Comparison of ENCODE assay signal across 9 mouse cellular contexts in the genomic region with DNA sequence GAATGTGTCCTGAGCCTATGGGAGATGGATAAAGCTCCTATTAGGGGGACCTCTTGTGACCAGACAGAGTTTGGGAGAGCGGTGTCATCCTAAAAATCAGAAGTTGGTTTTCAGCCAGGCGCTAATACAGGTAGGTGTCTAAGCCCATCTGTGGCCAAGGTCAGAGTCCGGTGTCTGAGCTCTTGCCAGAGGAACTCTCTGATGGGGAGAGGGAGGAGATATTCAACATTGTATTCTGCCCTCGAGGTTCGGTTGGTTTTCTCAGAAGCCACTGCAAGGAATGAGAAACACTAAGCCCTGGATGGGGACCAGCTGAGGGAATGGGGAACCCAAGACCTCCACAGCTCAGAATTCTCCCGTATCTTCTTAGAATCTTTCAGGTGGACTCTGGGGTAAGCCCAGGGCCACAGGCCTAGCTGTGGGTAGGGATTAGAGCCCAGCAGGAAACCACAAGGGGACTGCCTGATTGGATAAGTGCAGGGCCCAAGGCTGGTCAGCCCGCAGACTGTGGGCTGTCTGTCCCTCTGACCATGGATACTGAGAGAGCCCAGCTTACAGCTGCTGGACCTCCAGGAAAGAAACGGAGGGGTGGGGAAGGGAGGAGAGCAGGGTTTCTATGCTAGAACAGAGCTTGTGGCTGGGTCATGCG. TPM values are rescaled to one million over a fixed set of nuclear protein-coding genes. Genes with fewer than 3 reads are reported as not detected.
DNase-seq lines count a peak whose midpoint lies in the region; ATAC-seq and TF ChIP-seq lines count a peak whose summit lies in the region.
"Had no signal": no experiment of that assay in that cellular context is flagged by ENCODE, and none has a peak within 500 bp of the region (broad histone marks: within the 10 kb centered on the region; RNA-seq: fewer than 3 reads in every experiment).

No protein-coding gene starts in this region.

- peak overlapping the region; percentile 81 for H3K4me2 ChIP-seq in heart, embryonic 13.5 days
- H3K4me2 ChIP-seq in hindbrain, embryonic 12.5 days (replicated peaks): peak overlapping the region; percentile 82
- H3K4me2 ChIP-seq in midbrain, embryonic 12.5 days (replicated peaks): peak overlapping the region; percentile 75

- H3K4me3 ChIP-seq in heart, embryonic 13.5 days: peak overlapping the region; percentile 87
- peak overlapping the region; percentile 89 for H3K4me3 ChIP-seq in ES-Bruce4 (ENCODE audit: low read depth, low read length)
- H3K4me3 ChIP-seq in hindbrain, embryonic 12.5 days: peak overlapping the region; percentile 68
- peak overlapping the region; percentile 63 for H3K4me3 ChIP-seq in midbrain, embryonic 12.5 days

- no peak for TF ChIP-seq EP300 in ES-Bruce4 (IDR thresholded peaks at IDR 0.05; ENCODE audit: insufficient read depth, low read depth, low read length)

- no peak for TF ChIP-seq POLR2A in ES-Bruce4 (IDR thresholded peaks at IDR 0.05; ENCODE audit: insufficient read depth, low read length)

- peak overlapping the region; percentile 43 for H3K27ac ChIP-seq in heart, embryonic 13.5 days (replicated peaks)
- H3K27ac ChIP-seq in ES-Bruce4 (ENCODE audit: insufficient read depth, low read length): no peak overlapping the region
- H3K27ac ChIP-seq in hindbrain, embryonic 12.5 days: no peak overlapping the region
- no peak overlapping the region for H3K27ac ChIP-seq in midbrain, embryonic 12.5 days (replicated peaks)

- H3K36me3 ChIP-seq in heart, embryonic 13.5 days: peaks cover 20% of the 10 kb centered on the region
- H3K36me3 ChIP-seq in ES-Bruce4 (ENCODE audit: control insufficient read depth, insufficient read depth, low read length, poor library complexity, severe bottlenecking): no peaks in the 10 kb centered on the region
- H3K36me3 ChIP-seq in hindbrain, embryonic 12.5 days: no peaks in the 10 kb centered on the region
- no peaks in the 10 kb centered on the region for H3K36me3 ChIP-seq in midbrain, embryonic 12.5 days

- H3K9me3 ChIP-seq in heart, embryonic 13.5 days: no peaks in the 10 kb centered on the region
- no peaks in the 10 kb centered on the region for H3K9me3 ChIP-seq in ES-Bruce4 (replicated peaks; ENCODE audit: control insufficient read depth, insufficient read depth, low read length, poor library complexity, severe bottlenecking)
- no peaks in the 10 kb centered on the region for H3K9me3 ChIP-seq in hindbrain, embryonic 12.5 days (replicated peaks)
- no peaks in the 10 kb centered on the region for H3K9me3 ChIP-seq in midbrain, embryonic 12.5 days

- no peak for DNase-seq in heart, postnatal 4 days
- no peak for DNase-seq in gastrocnemius, postnatal 25 days
- DNase-seq in thymus, postnatal 4 days: no peak
- no peak for DNase-seq in adrenal gland, postnatal 10 days
- DNase-seq: cerebellum, adult 11 months had no signal

- WGBS in heart, embryonic 13.5 days: 45% methylated on average over 9 of the region's 9 CpGs
- WGBS in hindbrain, embryonic 12.5 days: 58% methylated on average over 9 of the region's 9 CpGs
- WGBS in midbrain, embryonic 12.5 days: 43% methylated on average over 9 of the region's 9 CpGs

- no peak for ATAC-seq in heart, embryonic 13.5 days (ENCODE audit: extremely low read depth, insufficient number of reproducible peaks, low FRiP score, low TSS enrichment)
- no peak for ATAC-seq in hindbrain, embryonic 12.5 days (ENCODE audit: low FRiP score)
- no peak for ATAC-seq in midbrain, embryonic 12.5 days (ENCODE audit: low FRiP score, low read depth)

- no peak for TF ChIP-seq CTCF in ES-Bruce4 (IDR thresholded peaks at IDR 0.05; ENCODE audit: low read depth, low read length)

- H3K27me3 ChIP-seq in heart, embryonic 13.5 days (replicated peaks): peaks cover 11% of the 10 kb centered on the region
- no peaks in the 10 kb centered on the region for H3K27me3 ChIP-seq in ES-Bruce4 (ENCODE audit: control insufficient read depth, insufficient read depth, low read length, poor library complexity, severe bottlenecking)
- peaks cover 56% of the 10 kb centered on the region for H3K27me3 ChIP-seq in hindbrain, embryonic 12.5 days
- peaks cover 63% of the 10 kb centered on the region for H3K27me3 ChIP-seq in midbrain, embryonic 12.5 days

- H3K4me1 ChIP-seq in heart, embryonic 13.5 days: peaks cover 61% of the 10 kb centered on the region
- no peaks in the 10 kb centered on the region for H3K4me1 ChIP-seq in ES-Bruce4 (ENCODE audit: control insufficient read depth, insufficient read depth, low read length)
- peaks cover 51% of the 10 kb centered on the region for H3K4me1 ChIP-seq in hindbrain, embryonic 12.5 days
- peaks cover 34% of the 10 kb centered on the region for H3K4me1 ChIP-seq in midbrain, embryonic 12.5 days

- peak overlapping the region; percentile 85 for H3K9ac ChIP-seq in heart, embryonic 13.5 days
- peak overlapping the region; percentile 94 for H3K9ac ChIP-seq in ES-Bruce4 (ENCODE audit: low read depth, poor library complexity, severe bottlenecking)
- H3K9ac ChIP-seq in hindbrain, embryonic 12.5 days: peak overlapping the region; percentile 23; the same call in 1 of the 2 replicates
- H3K9ac ChIP-seq in midbrain, embryonic 12.5 days (replicated peaks): no peak overlapping the region; the same call in 1 of the 2 replicates

RNA-seq across cellular contexts. Expression of gene Ccdc102a, which starts 1.5 kb away (rescaled TPM):
- 18.2 and 18.7 TPM in 2 replicates for polyA plus RNA-seq in heart, embryonic 13.5 days (2015; fragmentation: Nextera tagmentation; extraction: Ambion mirVana)
- total RNA-seq in heart, postnatal 4 days (2021): 10 to 100 TPM; 18.1 to 19.4 TPM
- polyA plus RNA-seq in ES-Bruce4 (2011; ENCODE audit: insufficient read depth, insufficient read length, low read depth, missing spikeins): 5.1 and 5.4 TPM in 2 replicates
- polyA plus RNA-seq in hindbrain, embryonic 12.5 days (2016; fragmentation: Nextera tagmentation; extraction: Ambion mirVana): 30.8 and 30.9 TPM in 2 replicates
- polyA plus RNA-seq in midbrain, embryonic 12.5 days (2016; fragmentation: Nextera tagmentation; extraction: Ambion mirVana): 16.3 and 18.1 TPM in 2 replicates
- 1 to 10 TPM; 3.6 to 4.2 TPM for total RNA-seq in gastrocnemius, postnatal 25 days (2021)
- 10 to 100 TPM; 11.0 to 11.7 TPM for total RNA-seq in adrenal gland, postnatal 10 days (2021)

RNA-seq across cellular contexts. Expression of gene Adgrg5, which starts 7.1 kb away (rescaled TPM):
- 0.18 and 0.32 TPM in 2 replicates for polyA plus RNA-seq in heart, embryonic 13.5 days (2015; fragmentation: Nextera tagmentation; extraction: Ambion mirVana)
- under 1 TPM; 0.12 to 0.50 TPM for total RNA-seq in heart, postnatal 4 days (2021)
- polyA plus RNA-seq in ES-Bruce4 (2011; ENCODE audit: insufficient read depth, insufficient read length, low read depth, missing spikeins): 1.0 and 2.6 TPM in 2 replicates
- 0.12 TPM in 1 of 2 replicates, not detected in the other for polyA plus RNA-seq in hindbrain, embryonic 12.5 days (2016; fragmentation: Nextera tagmentation; extraction: Ambion mirVana)
- 0.09 and 0.10 TPM in 2 replicates for polyA plus RNA-seq in midbrain, embryonic 12.5 days (2016; fragmentation: Nextera tagmentation; extraction: Ambion mirVana)
- total RNA-seq in gastrocnemius, postnatal 25 days (2021): not detected
- under 1 TPM; 0.27 to 0.82 TPM for total RNA-seq in adrenal gland, postnatal 10 days (2021)

RNA-seq across cellular contexts. Expression of gene Dok4, which starts 40.3 kb away (rescaled TPM):
- polyA plus RNA-seq in heart, embryonic 13.5 days (2015; fragmentation: Nextera tagmentation; extraction: Ambion mirVana): 35.5 and 38.2 TPM in 2 replicates
- 10 to 100 TPM; 34.2 to 39.5 TPM for total RNA-seq in heart, postnatal 4 days (2021)
- 3.9 and 4.4 TPM in 2 replicates for polyA plus RNA-seq in ES-Bruce4 (2011; ENCODE audit: insufficient read depth, insufficient read length, low read depth, missing spikeins)
- 28.4 and 29.9 TPM in 2 replicates for polyA plus RNA-seq in hindbrain, embryonic 12.5 days (2016; fragmentation: Nextera tagmentation; extraction: Ambion mirVana)
- polyA plus RNA-seq in midbrain, embryonic 12.5 days (2016; fragmentation: Nextera tagmentation; extraction: Ambion mirVana): 24.8 and 26.6 TPM in 2 replicates
- total RNA-seq in gastrocnemius, postnatal 25 days (2021): 1 to 10 TPM; 4.7 to 5.1 TPM
- 10 to 100 TPM; 26.3 to 26.7 TPM for total RNA-seq in adrenal gland, postnatal 10 days (2021)

RNA-seq across cellular contexts. Expression of gene Adgrg1, which starts 58.1 kb away (rescaled TPM):
- 4.4 and 4.7 TPM in 2 replicates for polyA plus RNA-seq in heart, embryonic 13.5 days (2015; fragmentation: Nextera tagmentation; extraction: Ambion mirVana)
- total RNA-seq in heart, postnatal 4 days (2021): 10 to 100 TPM; 22.7 to 25.6 TPM
- polyA plus RNA-seq in ES-Bruce4 (2011; ENCODE audit: insufficient read depth, insufficient read length, low read depth, missing spikeins): 11.4 and 13.8 TPM in 2 replicates
- polyA plus RNA-seq in hindbrain, embryonic 12.5 days (2016; fragmentation: Nextera tagmentation; extraction: Ambion mirVana): 187 and 194 TPM in 2 replicates
- 193 and 210 TPM in 2 replicates for polyA plus RNA-seq in midbrain, embryonic 12.5 days (2016; fragmentation: Nextera tagmentation; extraction: Ambion mirVana)
- total RNA-seq in gastrocnemius, postnatal 25 days (2021): 10 to 100 TPM; 16.7 to 22.6 TPM
- total RNA-seq in adrenal gland, postnatal 10 days (2021): 10 to 100 TPM; 35.9 to 48.9 TPM

RNA-seq across cellular contexts. Expression of gene Polr2c, which starts 59.2 kb away (rescaled TPM):
- polyA plus RNA-seq in heart, embryonic 13.5 days (2015; fragmentation: Nextera tagmentation; extraction: Ambion mirVana): 107 and 129 TPM in 2 replicates
- 10 to 100 TPM; 63.3 to 74.8 TPM for total RNA-seq in heart, postnatal 4 days (2021)
- polyA plus RNA-seq in ES-Bruce4 (2011; ENCODE audit: insufficient read depth, insufficient read length, low read depth, missing spikeins): 134 and 150 TPM in 2 replicates
- 120 and 129 TPM in 2 replicates for polyA plus RNA-seq in hindbrain, embryonic 12.5 days (2016; fragmentation: Nextera tagmentation; extraction: Ambion mirVana)
- 136 and 140 TPM in 2 replicates for polyA plus RNA-seq in midbrain, embryonic 12.5 days (2016; fragmentation: Nextera tagmentation; extraction: Ambion mirVana)
- 10 to 100 TPM; 42.9 to 44.1 TPM for total RNA-seq in gastrocnemius, postnatal 25 days (2021)
- total RNA-seq in adrenal gland, postnatal 10 days (2021): 10 to 100 TPM; 56.7 to 64.3 TPM
